Mouse (Mus musculus) liver, postnatal 0 days (tissue): ENCODE data around the gene Flt3. TPM values are rescaled to one million over a fixed set of nuclear protein-coding genes. Genes with fewer than 3 reads are reported as not detected.
A peak's percentile ranks its signal among the peaks of the same experiment; 100 is the strongest.

Experiments used
- ATAC-seq: fragments of 200-750 bp; cut with Nextera tagmentation; 2 replicates; pipeline ENCODE4 v1.8.0; 2017; ENCODE audit warnings: mild to moderate bottlenecking, moderate library complexity
- DNase-seq: peaks from one replicate; pipeline ENCODE4 v3.0.0-alpha.2; 2016
- H3K27ac ChIP-seq: fragments of 300-500 bp; sonication (generic); 2 replicates; pipeline ENCODE4 v1.5.1; 2014; ENCODE audit warnings: antibody characterized with exemption, moderate library complexity, mild to moderate bottlenecking, low read depth
- H3K27me3 ChIP-seq: fragments of 300-500 bp; sonication (generic); 2 replicates; pipeline ENCODE4 v1.6.1; 2014; ENCODE audit warnings: low read length, control low read depth, mixed read lengths; ENCODE audit not compliant: insufficient read depth
- H3K36me3 ChIP-seq: fragments of 300-500 bp; sonication (generic); replicated peaks from 2 replicates; pipeline ENCODE4 v1.6.1; 2014; ENCODE audit warnings: mild to moderate bottlenecking, control low read depth, low read length, moderate library complexity, mixed read lengths; ENCODE audit not compliant: insufficient read depth
- H3K4me1 ChIP-seq: fragments of 300-500 bp; sonication (generic); 2 replicates; pipeline ENCODE4 v1.6.1; 2014; ENCODE audit warnings: antibody characterized with exemption, mild to moderate bottlenecking, control low read depth; ENCODE audit not compliant: insufficient read depth
- H3K4me2 ChIP-seq: fragments of 300-500 bp; sonication (generic); 2 replicates; pipeline ENCODE4 v1.6.1; 2014; ENCODE audit warnings: low read depth, mild to moderate bottlenecking, low read length, moderate library complexity, mixed read lengths
- H3K4me3 ChIP-seq: fragments of 300-500 bp; sonication (generic); 2 replicates; pipeline ENCODE4 v1.5.1; 2014; ENCODE audit warnings: low read depth, low read length
- H3K9ac ChIP-seq: fragments of 300-500 bp; sonication (generic); replicated peaks from 2 replicates; pipeline ENCODE4 v1.6.1; 2014; ENCODE audit warnings: mild to moderate bottlenecking, moderate library complexity
- H3K9me3 ChIP-seq: fragments of 300-500 bp; sonication (generic); 2 replicates; pipeline ENCODE4 v1.6.1; 2016; ENCODE audit warnings: mild to moderate bottlenecking, control low read depth, low read length, mixed read lengths
- CTCF ChIP-seq: sonication (generic); IDR thresholded peaks from 2 replicates; pipeline ENCODE4 v1.5.1; 2016; ENCODE audit warnings: antibody characterized with exemption, low read depth
- EP300 ChIP-seq: IDR thresholded peaks from 2 replicates; pipeline ENCODE4 v1.6.1; 2016; ENCODE audit warnings: antibody characterized with exemption, low read depth, mild to moderate bottlenecking
- WGBS: fragments of 180-500 bp; shearing (Covaris S2); extraction: QIAGEN DNeasy Blood & Tissue Kit; methylation state at CpG from one replicate; pipeline ENCODE4 v1.1.7; 2014; ENCODE audit not compliant: insufficient replicate concordance; 5-methylcytosine and 5-hydroxymethylcytosine counted together
- polyA plus RNA-seq: library from polyadenylated mRNA; unstranded; fragments of >200 nt; fragmentation: Nextera tagmentation; extraction: Ambion mirVana; gene quantifications from 2 replicates; pipeline ENCODE4 v1.2.1, GENCODE M21; 2015

Flt3 gene
- polyA plus RNA-seq, 1 experiment from 2014 or later: 1.5 TPM

- Histone ChIP-seq H3K4me2 (no peak overlapping the region), H3K27ac (no peak overlapping the region), H3K9ac (no peak overlapping the region), H3K36me3 (no peaks in the 10 kb centered on the region), H3K4me3 (no peak overlapping the region), H3K9me3 (no peaks in the 10 kb centered on the region), H3K4me1 (no peaks in the 10 kb centered on the region), H3K27me3 (no peaks in the 10 kb centered on the region)
- no peak for DNase-seq
- ATAC-seq: no peak
- WGBS: 56% methylated on average over 3 of the region's 3 CpGs
- TF ChIP-seq CTCF (no peak), EP300 (no peak)
Observed at GRCm38 (mm10) chr5:147355788-147356187, 44.5 kb downstream of the Flt3 start.

- TF ChIP-seq EP300: no peak
- TF ChIP-seq CTCF: no peak
- ATAC-seq (no peak), DNase-seq (no peak)
- Histone ChIP-seq H3K4me2 (no peak overlapping the region), H3K27me3 (no peaks in the 10 kb centered on the region), H3K36me3 (no peaks in the 10 kb centered on the region), H3K9ac (no peak overlapping the region), H3K4me3 (no peak overlapping the region), H3K27ac (no peak overlapping the region), H3K4me1 (no peaks in the 10 kb centered on the region), H3K9me3 (no peaks in the 10 kb centered on the region)
- WGBS: 66% methylated on average over 8 of the region's 8 CpGs
Observed at GRCm38 (mm10) chr5:147354985-147355384, 45.3 kb downstream of the Flt3 start.

GRCm38 (mm10) chr5:147354161-147354780, 46.0 kb downstream of the Flt3 start:
- Histone ChIP-seq H3K4me3 (no peak overlapping the region), H3K27ac (no peak overlapping the region), H3K36me3 (no peaks in the 10 kb centered on the region), H3K27me3 (no peaks in the 10 kb centered on the region), H3K4me1 (no peaks in the 10 kb centered on the region), H3K9ac (no peak overlapping the region), H3K4me2 (no peak overlapping the region), H3K9me3 (no peaks in the 10 kb centered on the region)
- ATAC-seq (no peak), DNase-seq (no peak)
- WGBS: 49% methylated on average over 17 of the region's 17 CpGs
- TF ChIP-seq CTCF (no peak), EP300 (no peak)

GRCm38 (mm10) chr5:147351931-147352330, 48.4 kb downstream of the Flt3 start:
- no peak for TF ChIP-seq CTCF
- TF ChIP-seq EP300: no peak
- Histone ChIP-seq H3K27me3 (no peaks in the 10 kb centered on the region), H3K36me3 (no peaks in the 10 kb centered on the region), H3K9me3 (no peaks in the 10 kb centered on the region), H3K9ac (no peak overlapping the region), H3K4me2 (no peak overlapping the region), H3K4me3 (no peak overlapping the region), H3K4me1 (no peaks in the 10 kb centered on the region), H3K27ac (no peak overlapping the region)
- no peak for DNase-seq
- ATAC-seq: no peak
- WGBS: 66% methylated on average over 8 of the region's 8 CpGs

DNA sequence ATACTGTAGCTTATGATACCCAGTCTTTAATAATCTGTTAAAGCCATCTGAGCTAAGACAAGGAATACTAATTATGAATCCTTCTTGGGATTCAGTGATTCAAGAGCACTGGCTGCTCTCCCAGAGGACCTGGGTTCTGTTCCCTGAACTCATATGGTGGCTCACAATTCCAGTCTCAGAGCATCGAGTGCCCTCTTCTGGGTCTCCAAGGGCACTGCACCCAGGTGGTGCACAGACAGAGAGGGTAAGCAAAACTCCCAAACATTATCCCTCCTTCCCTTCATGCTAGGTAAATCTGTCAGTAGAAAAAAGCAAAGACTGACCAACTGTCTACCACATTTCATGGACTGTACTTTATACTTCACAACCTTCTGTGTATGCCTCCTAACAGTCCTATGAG, 54.3 kb downstream of the Flt3 start:
- no peak overlapping the region for H3K27ac ChIP-seq
- ATAC-seq: no peak
- H3K36me3 ChIP-seq: no peaks in the 10 kb centered on the region
- TF ChIP-seq EP300 (no peak), CTCF (peak; percentile 28)
- WGBS: 70% methylated on average over 1 of the region's 1 CpGs
- H3K4me2 ChIP-seq: no peak overlapping the region
- no peak overlapping the region for H3K4me3 ChIP-seq
- no peaks in the 10 kb centered on the region for H3K9me3 ChIP-seq
- no peak for DNase-seq
- no peak overlapping the region for H3K9ac ChIP-seq
- H3K27me3 ChIP-seq: no peaks in the 10 kb centered on the region
- no peaks in the 10 kb centered on the region for H3K4me1 ChIP-seq

- no peaks in the 10 kb centered on the region for H3K4me1 ChIP-seq
- TF ChIP-seq EP300: no peak
- TF ChIP-seq CTCF: no peak
Observed at GRCm38 (mm10) chr5:147343904-147344303, 56.4 kb downstream of the Flt3 start.

More at GRCm38 (mm10) chr5:147343904-147344303, 56.4 kb downstream of the Flt3 start:
- Histone ChIP-seq H3K27ac (no peak overlapping the region), H3K4me2 (no peak overlapping the region), H3K4me3 (no peak overlapping the region), H3K27me3 (no peaks in the 10 kb centered on the region), H3K9ac (no peak overlapping the region), H3K9me3 (no peaks in the 10 kb centered on the region), H3K36me3 (no peaks in the 10 kb centered on the region)
- DNase-seq: no peak
- WGBS: 89% methylated on average over 10 of the region's 10 CpGs
- no peak for ATAC-seq
